ENCODE assay signal across 13 mouse cellular contexts in the genomic region with DNA sequence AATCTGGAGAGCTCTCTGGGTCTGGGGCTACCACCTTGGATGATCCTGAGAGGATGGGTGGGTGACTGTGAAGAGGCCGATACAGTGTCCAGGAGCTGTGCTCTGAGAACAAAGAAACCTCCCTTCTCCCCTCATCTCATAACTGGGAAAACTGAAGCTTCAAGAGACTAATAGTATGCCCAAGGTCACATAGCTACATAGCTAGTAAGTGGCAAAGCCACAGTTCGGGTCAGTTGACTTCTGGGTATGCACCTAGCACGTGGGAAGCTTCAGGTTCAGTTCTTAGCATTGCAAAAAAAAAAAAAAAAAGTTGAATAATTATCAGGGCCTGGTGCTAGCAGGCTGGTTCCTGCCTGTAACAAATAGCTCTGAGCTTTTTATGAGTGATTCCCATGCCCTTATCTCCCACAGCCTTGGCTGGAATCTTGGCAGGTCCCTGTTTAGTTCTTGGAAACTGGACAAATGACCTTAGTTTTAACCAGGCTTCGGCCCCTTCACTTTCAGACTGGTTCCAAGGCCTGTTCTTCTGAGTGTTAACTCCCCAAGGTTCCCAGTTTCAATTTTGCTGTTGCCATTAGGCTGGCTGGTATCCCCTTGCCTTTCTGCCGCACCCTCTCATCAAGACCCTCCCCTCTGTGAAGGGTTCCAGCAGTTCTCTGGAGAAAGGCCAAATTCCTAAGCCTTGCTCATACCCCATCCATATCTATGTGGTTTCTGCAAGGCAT. TPM values are rescaled to one million over a fixed set of nuclear protein-coding genes. Genes with fewer than 3 reads are reported as not detected.
DNase-seq lines count a peak whose midpoint lies in the region; ATAC-seq and TF ChIP-seq lines count a peak whose summit lies in the region.
"Had no signal": no experiment of that assay in that cellular context is flagged by ENCODE, and none has a peak within 500 bp of the region (broad histone marks: within the 10 kb centered on the region; RNA-seq: fewer than 3 reads in every experiment).

No protein-coding gene starts in this region.

- no peak for TF ChIP-seq POLR2A in lung, adult 2 months (IDR thresholded peaks at IDR 0.05; ENCODE audit: borderline replicate concordance, extremely low read depth, low read depth, low read length)

- no peak overlapping the region for H3K4me2 ChIP-seq in heart, embryonic 14.5 days (ENCODE audit: low read length)
- no peak overlapping the region for H3K4me2 ChIP-seq in intestine, embryonic 16.5 days (ENCODE audit: low read depth, low read length)
- H3K4me2 ChIP-seq: embryonic facial prominence, embryonic 15.5 days; limb, embryonic 13.5 days had no signal

- no peaks in the 10 kb centered on the region for H3K9me3 ChIP-seq in heart, embryonic 14.5 days (ENCODE audit: control insufficient read depth, low read length)
- no peaks in the 10 kb centered on the region for H3K9me3 ChIP-seq in intestine, embryonic 16.5 days (ENCODE audit: control insufficient read depth, low read length)
- H3K9me3 ChIP-seq: embryonic facial prominence, embryonic 15.5 days; limb, embryonic 13.5 days had no signal

- peaks cover 2% of the 10 kb centered on the region; the same call in 1 of the 2 replicates for H3K4me1 ChIP-seq in lung, adult 2 months (ENCODE audit: control insufficient read depth, insufficient read depth, low read length)
- H3K4me1 ChIP-seq in heart, embryonic 14.5 days (ENCODE audit: control insufficient read depth in 2 of 2, insufficient read depth in 2 of 2, low read length in 2 of 2): peaks cover 13 to 19% of the 10 kb centered on the region in 2 experiments
- H3K4me1 ChIP-seq in intestine, embryonic 16.5 days (ENCODE audit: control insufficient read depth, insufficient read depth, low read length): no peaks in the 10 kb centered on the region
- H3K4me1 ChIP-seq: embryonic facial prominence, embryonic 15.5 days had no signal

- peak; percentile 71 for ATAC-seq in heart, embryonic 14.5 days (ENCODE audit: insufficient number of reproducible peaks, insufficient read depth, low FRiP score, low read depth)
- no peak for ATAC-seq in inflammation-experienced regulatory T-cells, adult 6 months
- ATAC-seq in intestine, embryonic 16.5 days: no peak
- ATAC-seq: CD4-positive, CD25-positive, alpha-beta regulatory T cell, adult 4 months had no signal

- 50% methylated on average over 5 of the region's 5 CpGs for WGBS in lung, adult 2 months
- 51% methylated on average over 5 of the region's 5 CpGs for WGBS in heart, embryonic 14.5 days
- WGBS in intestine, embryonic 16.5 days: 67% methylated on average over 5 of the region's 5 CpGs

- no peaks in the 10 kb centered on the region for H3K27me3 ChIP-seq in heart, embryonic 14.5 days (ENCODE audit: control insufficient read depth, insufficient read depth, low read length)
- no peaks in the 10 kb centered on the region for H3K27me3 ChIP-seq in intestine, embryonic 16.5 days (replicated peaks; ENCODE audit: control insufficient read depth, insufficient read depth, low read length)
- H3K27me3 ChIP-seq: embryonic facial prominence, embryonic 15.5 days; limb, embryonic 13.5 days had no signal

- peak; percentile 41 to 47 for DNase-seq in lung, adult 18-20 months
- DNase-seq in lung, adult 2 months: no peak
- peak; percentile 55 to 78 for DNase-seq in kidney, postnatal 25 days
- DNase-seq in urinary bladder, postnatal 14 days (ENCODE audit: low spot score): no peak
- DNase-seq in MN1 (ENCODE audit: low spot score): no peak
- DNase-seq: cerebellum, adult 18-20 months; midbrain, embryonic 14.5 days had no signal

- H3K9ac ChIP-seq in heart, embryonic 14.5 days (ENCODE audit: low read length): no peak overlapping the region
- no peak overlapping the region for H3K9ac ChIP-seq in intestine, embryonic 16.5 days (ENCODE audit: low read depth, low read length)
- H3K9ac ChIP-seq: embryonic facial prominence, embryonic 15.5 days; limb, embryonic 13.5 days had no signal

- H3K27ac ChIP-seq in heart, embryonic 14.5 days (replicated peaks in 1 of 2; ENCODE audit: control insufficient read depth in 1 of 2, insufficient read depth in 1 of 2, low read depth in 2 of 2, low read length in 2 of 2): peak overlapping the region; percentile 79 to 82
- H3K27ac ChIP-seq in intestine, embryonic 16.5 days (ENCODE audit: low read length): no peak overlapping the region
- H3K27ac ChIP-seq: embryonic facial prominence, embryonic 15.5 days; limb, embryonic 13.5 days had no signal

- H3K36me3 ChIP-seq in heart, embryonic 14.5 days (ENCODE audit: control insufficient read depth, insufficient read depth, low read length): no peaks in the 10 kb centered on the region
- no peaks in the 10 kb centered on the region for H3K36me3 ChIP-seq in intestine, embryonic 16.5 days (ENCODE audit: control insufficient read depth, insufficient read depth, low read length)
- H3K36me3 ChIP-seq: embryonic facial prominence, embryonic 15.5 days; limb, embryonic 13.5 days had no signal

- H3K4me3 ChIP-seq in lung, adult 2 months (replicated peaks; ENCODE audit: extremely low read depth, low read depth, low read length): no peak overlapping the region
- H3K4me3 ChIP-seq in heart, embryonic 14.5 days (ENCODE audit: control insufficient read depth in 1 of 2, insufficient read depth in 1 of 2, low read depth in 1 of 2, low read length in 2 of 2): no peak overlapping the region
- H3K4me3 ChIP-seq in intestine, embryonic 16.5 days (ENCODE audit: low read length): no peak overlapping the region
- H3K4me3 ChIP-seq: embryonic facial prominence, embryonic 15.5 days; limb, embryonic 13.5 days had no signal

- no peak for TF ChIP-seq CTCF in lung, adult 2 months (IDR thresholded peaks at IDR 0.05; ENCODE audit: insufficient read depth, low read length)

RNA-seq across cellular contexts. Expression of gene Prkar1a, which starts 7.5 kb away (rescaled TPM):
- 110 and 128 TPM in 2 replicates for polyA plus RNA-seq in lung, adult 2 months (2012; rRNA removed)
- polyA plus RNA-seq in heart, embryonic 14.5 days (2014; fragmentation: Nextera tagmentation; extraction: Ambion mirVana): 492 and 510 TPM in 2 replicates
- 100 to 1,000 TPM; 403 to 748 (median 453) TPM for polyA plus RNA-seq in inflammation-experienced regulatory T-cells, adult 6 months (2017; shearing (Covaris generic))
- polyA plus RNA-seq in intestine, embryonic 16.5 days (2015; fragmentation: Nextera tagmentation; extraction: Ambion mirVana): 250 and 256 TPM in 2 replicates

RNA-seq across cellular contexts. Expression of gene Wipi1, which starts 29.9 kb away (rescaled TPM):
- 16.3 and 20.3 TPM in 2 replicates for polyA plus RNA-seq in lung, adult 2 months (2012; rRNA removed)
- polyA plus RNA-seq in heart, embryonic 14.5 days (2014; fragmentation: Nextera tagmentation; extraction: Ambion mirVana): 31.5 and 32.3 TPM in 2 replicates
- polyA plus RNA-seq in inflammation-experienced regulatory T-cells, adult 6 months (2017; shearing (Covaris generic)): under 1 TPM; 0.16 to 0.34 (median 0.16) TPM
- 27.3 and 27.5 TPM in 2 replicates for polyA plus RNA-seq in intestine, embryonic 16.5 days (2015; fragmentation: Nextera tagmentation; extraction: Ambion mirVana)
- polyA plus RNA-seq: CD4-positive, CD25-positive, alpha-beta regulatory T cell, adult 4 months had no signal

Comparison
In these comparisons a context has a peak if more than half of its experiments do, and no peak if none do; other contexts are left out.
1. DNase-seq: peak in lung, adult 18-20 months (2 of 2) and kidney, postnatal 25 days (2 of 2); none in lung, adult 2 months (single experiment), urinary bladder, postnatal 14 days (single experiment) and MN1 (single experiment).
2. RNA of gene Wipi1, which starts 29.9 kb away (polyA plus RNA-seq): 31.5 to 32.3 TPM in heart, embryonic 14.5 days, 27.3 to 27.5 TPM in intestine, embryonic 16.5 days and 16.3 to 20.3 TPM in lung, adult 2 months; 0.16 to 0.34 TPM in inflammation-experienced regulatory T-cells, adult 6 months; every median in the first group is over 10 times any median in the second.